Mouse (Mus musculus) thymus, adult 2 months (tissue): ENCODE results near the gene Rnf40. TPM values are rescaled to one million over a fixed set of nuclear protein-coding genes. Genes with fewer than 3 reads are reported as not detected.

Source experiments
- DNase-seq: peaks from one replicate; pipeline ENCODE4 v3.0.0; 2021
- H3K27ac ChIP-seq: fragments of 200-500 bp; 2 replicates; pipeline ENCODE4 v1.5.1; 2012; ENCODE audit warnings: low read length, control low read depth; ENCODE audit not compliant: control insufficient read depth, insufficient read depth
- H3K27me3 ChIP-seq: fragments of 200-500 bp; 2 replicates; pipeline ENCODE4 v1.6.1; 2012; ENCODE audit warnings: mild to moderate bottlenecking, low read length, moderate library complexity, mixed read lengths; ENCODE audit not compliant: control insufficient read depth, insufficient read depth
- H3K36me3 ChIP-seq: fragments of 200-500 bp; 2 replicates; pipeline ENCODE4 v1.6.1; 2012; ENCODE audit warnings: mild to moderate bottlenecking, low read length, moderate library complexity; ENCODE audit not compliant: control insufficient read depth, insufficient read depth
- H3K4me1 ChIP-seq: fragments of 200-500 bp; replicated peaks from 2 replicates; pipeline ENCODE4 v1.6.1; 2012; ENCODE audit warnings: low read length; ENCODE audit not compliant: control insufficient read depth, insufficient read depth
- H3K4me3 ChIP-seq: fragments of 200-500 bp; 2 replicates; pipeline ENCODE4 v1.5.1; 2012; ENCODE audit warnings: mild to moderate bottlenecking, low read length, control low read depth, moderate library complexity; ENCODE audit not compliant: control insufficient read depth, insufficient read depth
- CTCF ChIP-seq: fragments of 200-500 bp; IDR thresholded peaks from 2 replicates; pipeline ENCODE4 v1.5.1; 2012; ENCODE audit warnings: mild to moderate bottlenecking, control low read depth, low read length, moderate library complexity, borderline replicate concordance; ENCODE audit not compliant: control insufficient read depth, poor library complexity, insufficient read depth; ENCODE audit errors: extremely low read depth
- POLR2A ChIP-seq: fragments of 200-500 bp; IDR thresholded peaks from 2 replicates; pipeline ENCODE4 v1.6.1; 2012; ENCODE audit warnings: mild to moderate bottlenecking, low read length, control low read depth, moderate library complexity; ENCODE audit not compliant: control insufficient read depth, poor library complexity, insufficient read depth; ENCODE audit errors: extremely low read depth
- WGBS: fragments of 180-500 bp; shearing (Covaris S2); methylation state at CpG from one replicate; pipeline ENCODE4 v1.1.7; 2018; 5-methylcytosine and 5-hydroxymethylcytosine counted together
- polyA plus RNA-seq: library from polyadenylated mRNA; depleted of rRNA; stranded (reverse); fragments of >200 nt; gene quantifications from 2 replicates; pipeline ENCODE4 v1.2.3, GENCODE M21; 2012

Rnf40 gene
- polyA plus RNA-seq, 1 experiment = 65.9 TPM

- TF ChIP-seq POLR2A (no peak), CTCF (no peak)
- H3K27ac ChIP-seq = no peak overlapping the region
- H3K27me3 ChIP-seq = no peaks in the 10 kb centered on the region
- no peak overlapping the region for H3K4me3 ChIP-seq
- no peak for DNase-seq
- H3K36me3 ChIP-seq = peaks cover 4% of the 10 kb centered on the region
- 96% methylated on average over 8 of the region's 8 CpGs for WGBS
- peaks cover 18% of the 10 kb centered on the region for H3K4me1 ChIP-seq
Observed at GRCm38 (mm10) chr7:127613501-127613900, 24.9 kb downstream of the Rnf40 start.

GRCm38 (mm10) chr7:127614091-127614490 lies 25.5 kb downstream of the Rnf40 start:
- Histone ChIP-seq H3K4me3 (peak overlapping the region; percentile 93), H3K27ac (no peak overlapping the region), H3K27me3 (no peaks in the 10 kb centered on the region), H3K36me3 (no peaks in the 10 kb centered on the region; the same call in 1 of the 2 replicates), H3K4me1 (peaks cover 19% of the 10 kb centered on the region)
- 52% methylated on average over 8 of the region's 8 CpGs for WGBS
- DNase-seq = no peak
- TF ChIP-seq POLR2A = no peak
- no peak for TF ChIP-seq CTCF

- H3K4me3 ChIP-seq = peak overlapping the region; percentile 93
- no peak; the same call in 1 of the 2 replicates for TF ChIP-seq POLR2A
- TF ChIP-seq CTCF = no peak
- WGBS = 1% methylated on average over 35 of the region's 44 CpGs
- H3K4me1 ChIP-seq = peaks cover 19% of the 10 kb centered on the region
- no peak overlapping the region for H3K27ac ChIP-seq
- peak; percentile 51 for DNase-seq
- H3K36me3 ChIP-seq = no peaks in the 10 kb centered on the region; the same call in 1 of the 2 replicates
- no peaks in the 10 kb centered on the region for H3K27me3 ChIP-seq
Observed at GRCm38 (mm10) chr7:127614511-127614890, 25.9 kb downstream of the Rnf40 start.

- peak; percentile 60 for DNase-seq
- peak within 1 kb of the TSS; percentile 93 for H3K4me3 ChIP-seq
- under 1% methylated on average over 49 of the region's 50 CpGs for WGBS
Observed at GRCm38 (mm10) chr7:127614891-127615843, 26.6 kb downstream of the Rnf40 start, which contains the start of gene Zfp629. Gene Zfp629 (minus strand): TSS chr7:127615797.

GRCm38 (mm10) chr7:127616336-127616735 lies 27.8 kb downstream of the Rnf40 start:
- TF ChIP-seq POLR2A = no peak
- TF ChIP-seq CTCF = no peak
- H3K27me3 ChIP-seq = no peaks in the 10 kb centered on the region
- peak; percentile 56 for DNase-seq
- H3K36me3 ChIP-seq = no peaks in the 10 kb centered on the region
- H3K27ac ChIP-seq = peak overlapping the region; percentile 96
- H3K4me3 ChIP-seq = peak overlapping the region; percentile 12; the same call in 1 of the 2 replicates
- 17% methylated on average over 1 of the region's 1 CpGs for WGBS
- H3K4me1 ChIP-seq = peaks cover 19% of the 10 kb centered on the region

More at GRCm38 (mm10) chr7:127614891-127615843, 26.6 kb downstream of the Rnf40 start, which contains the start of gene Zfp629:
- Histone ChIP-seq H3K27ac (peak within 1 kb of the TSS; percentile 96), H3K36me3 (no peaks in the 10 kb centered on the region; the same call in 1 of the 2 replicates), H3K4me1 (peaks cover 19% of the 10 kb centered on the region), H3K27me3 (no peaks in the 10 kb centered on the region)
- no peak for TF ChIP-seq POLR2A
- TF ChIP-seq CTCF = 0 out of 2 replicates have a peak, but pooled peaks have one; percentile 19

GRCm38 (mm10) chr7:127616881-127617280 lies 28.3 kb downstream of the Rnf40 start:
- no peak overlapping the region for H3K4me3 ChIP-seq
- TF ChIP-seq CTCF (no peak), POLR2A (no peak)
- no peaks in the 10 kb centered on the region for H3K27me3 ChIP-seq
- no peaks in the 10 kb centered on the region for H3K36me3 ChIP-seq
- DNase-seq = peak; percentile 29
- WGBS = 6% methylated on average over 1 of the region's 1 CpGs
- peaks cover 19% of the 10 kb centered on the region for H3K4me1 ChIP-seq
- peak overlapping the region; percentile 96 for H3K27ac ChIP-seq
